Mouse (Mus musculus): ENCODE data around the gene Clstn2.

Gene Clstn2

DNA sequence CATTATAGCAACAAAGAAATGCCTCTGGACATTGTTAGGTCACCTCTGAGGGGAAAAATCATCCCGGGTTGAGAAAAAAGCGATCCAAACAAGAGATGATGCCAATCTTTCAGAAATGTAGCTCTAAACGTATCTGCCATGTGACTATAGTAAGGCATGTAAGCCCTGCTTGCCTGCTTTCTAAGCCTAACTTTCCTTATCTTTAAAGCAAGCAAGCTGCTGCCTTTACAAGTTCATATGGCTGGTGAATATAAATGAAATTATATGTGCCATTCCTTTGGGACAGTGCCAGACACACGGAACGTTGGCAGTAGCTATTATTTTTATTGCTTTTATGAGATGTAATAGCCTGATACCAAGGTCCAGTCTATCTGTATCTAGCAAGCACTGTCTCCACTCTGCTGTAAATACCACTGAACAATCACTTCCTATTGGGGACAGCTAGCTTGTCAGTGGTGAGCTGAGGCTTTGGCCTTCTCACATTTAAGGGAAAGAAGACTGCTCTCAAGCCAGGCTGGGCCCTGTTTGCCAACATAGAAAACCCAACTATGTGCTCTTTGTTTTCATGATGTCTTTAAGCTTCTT, 252.9 kb downstream of the Clstn2 start:
- no peak overlapping the region for H3K4me3 ChIP-seq (replicated peaks; ENCODE audit: low read length)

DNA sequence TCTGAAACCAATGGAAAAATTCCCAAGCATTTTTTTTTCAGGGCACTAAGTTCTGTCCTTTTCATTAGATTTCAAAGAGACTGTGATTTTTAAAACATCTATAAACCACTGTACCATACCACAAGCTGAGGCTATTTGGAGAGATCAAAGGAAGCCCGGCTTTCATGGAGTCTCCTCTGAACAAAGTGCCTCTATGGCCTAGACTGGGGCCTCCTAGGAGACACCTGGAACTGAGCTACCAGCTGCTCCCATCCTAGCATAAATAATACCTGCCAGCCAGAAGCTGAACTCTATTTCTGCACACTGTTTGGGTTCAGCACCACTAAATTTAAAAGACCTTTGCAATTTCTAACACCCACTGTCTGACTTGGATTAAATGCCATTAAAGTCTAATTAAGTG, 257.2 kb downstream of the Clstn2 start:
- 0 out of 2 replicates have a peak, but pooled peaks cover 2% of the 10 kb centered on the region for H3K27me3 ChIP-seq (ENCODE audit: insufficient read depth, low read length)
- H3K4me3 ChIP-seq (replicated peaks; ENCODE audit: low read length), result no peak overlapping the region
- H3K4me1 ChIP-seq (replicated peaks; ENCODE audit: low read depth, low read length), result no peaks in the 10 kb centered on the region
- TF ChIP-seq CTCF (conservative IDR thresholded peaks at IDR 0.05; ENCODE audit: low read length) (no peak), POU5F1 (IDR thresholded peaks at IDR 0.05; ENCODE audit: borderline replicate concordance, low read length) (no peak), NANOG (IDR thresholded peaks at IDR 0.05; ENCODE audit: borderline replicate concordance, low read length) (no peak)
- H3K36me3 ChIP-seq (ENCODE audit: insufficient read depth, low read length), result no peaks in the 10 kb centered on the region
- no peaks in the 10 kb centered on the region for H3K9me3 ChIP-seq (ENCODE audit: low read length)

More for the DNA sequence above, 252.9 kb downstream of the Clstn2 start:
- TF ChIP-seq CTCF (conservative IDR thresholded peaks at IDR 0.05; ENCODE audit: low read length), result no peak
- no peak for TF ChIP-seq POU5F1 (IDR thresholded peaks at IDR 0.05; ENCODE audit: borderline replicate concordance, low read length)
- TF ChIP-seq NANOG (IDR thresholded peaks at IDR 0.05; ENCODE audit: borderline replicate concordance, low read length), result no peak
- Histone ChIP-seq H3K4me1 (replicated peaks; ENCODE audit: low read depth, low read length) (no peaks in the 10 kb centered on the region), H3K9me3 (ENCODE audit: low read length) (no peaks in the 10 kb centered on the region), H3K36me3 (ENCODE audit: insufficient read depth, low read length) (no peaks in the 10 kb centered on the region), H3K27me3 (ENCODE audit: insufficient read depth, low read length) (no peaks in the 10 kb centered on the region)

DNA sequence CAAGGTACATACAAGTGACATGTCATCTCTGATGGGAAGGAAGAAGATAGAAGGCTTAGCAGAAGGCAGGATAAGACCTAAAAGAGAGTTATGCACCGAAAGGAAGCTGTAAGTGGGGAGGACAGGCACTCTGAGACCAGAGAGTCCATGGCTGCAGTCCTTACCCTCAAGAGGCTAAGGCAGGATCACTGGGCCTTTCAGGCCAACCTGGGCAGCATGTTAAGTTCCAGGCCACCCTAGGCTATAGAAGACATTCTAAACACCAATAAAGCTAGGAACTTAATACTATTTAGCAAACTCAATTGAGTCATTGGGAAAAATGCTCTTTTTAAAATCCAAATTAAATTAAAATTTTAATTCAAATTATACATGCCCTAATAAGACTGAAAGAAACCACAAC, 258.0 kb downstream of the Clstn2 start:
- Histone ChIP-seq H3K27me3 (ENCODE audit: insufficient read depth, low read length) (peaks cover 2% of the 10 kb centered on the region; the same call in 1 of the 2 replicates), H3K9me3 (ENCODE audit: low read length) (no peaks in the 10 kb centered on the region), H3K4me3 (replicated peaks; ENCODE audit: low read length) (no peak overlapping the region), H3K4me1 (replicated peaks; ENCODE audit: low read depth, low read length) (no peaks in the 10 kb centered on the region), H3K36me3 (ENCODE audit: insufficient read depth, low read length) (no peaks in the 10 kb centered on the region)
- no peak for TF ChIP-seq POU5F1 (IDR thresholded peaks at IDR 0.05; ENCODE audit: borderline replicate concordance, low read length)

DNA sequence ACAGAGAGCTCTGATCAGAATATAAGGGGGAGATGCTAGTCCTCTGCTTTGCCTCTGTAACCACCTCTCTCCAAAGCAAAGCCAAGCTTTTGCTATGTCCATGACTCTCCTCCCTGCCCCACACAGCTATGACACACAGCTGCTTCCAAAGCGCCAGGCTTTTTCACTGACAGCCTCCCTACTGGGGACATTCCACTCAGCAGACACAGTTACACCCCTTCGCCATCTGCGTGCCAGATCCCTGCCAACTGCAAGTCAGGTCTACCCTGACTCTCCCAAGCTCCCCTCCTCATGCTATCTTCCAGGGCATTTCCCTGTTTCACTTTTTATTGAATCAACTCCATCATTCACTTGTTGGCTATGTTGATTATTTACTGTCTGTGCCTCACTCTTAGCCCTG, 259.1 kb downstream of the Clstn2 start:
- H3K4me3 ChIP-seq (replicated peaks; ENCODE audit: low read length), result no peak overlapping the region
- no peaks in the 10 kb centered on the region for H3K36me3 ChIP-seq (ENCODE audit: insufficient read depth, low read length)
- no peaks in the 10 kb centered on the region for H3K9me3 ChIP-seq (ENCODE audit: low read length)
- no peaks in the 10 kb centered on the region for H3K4me1 ChIP-seq (replicated peaks; ENCODE audit: low read depth, low read length)
- peaks cover 2% of the 10 kb centered on the region; the same call in 1 of the 2 replicates for H3K27me3 ChIP-seq (ENCODE audit: insufficient read depth, low read length)
- TF ChIP-seq CTCF (conservative IDR thresholded peaks at IDR 0.05; ENCODE audit: low read length) (no peak), NANOG (IDR thresholded peaks at IDR 0.05; ENCODE audit: borderline replicate concordance, low read length) (no peak), POU5F1 (IDR thresholded peaks at IDR 0.05; ENCODE audit: borderline replicate concordance, low read length) (no peak)

DNA sequence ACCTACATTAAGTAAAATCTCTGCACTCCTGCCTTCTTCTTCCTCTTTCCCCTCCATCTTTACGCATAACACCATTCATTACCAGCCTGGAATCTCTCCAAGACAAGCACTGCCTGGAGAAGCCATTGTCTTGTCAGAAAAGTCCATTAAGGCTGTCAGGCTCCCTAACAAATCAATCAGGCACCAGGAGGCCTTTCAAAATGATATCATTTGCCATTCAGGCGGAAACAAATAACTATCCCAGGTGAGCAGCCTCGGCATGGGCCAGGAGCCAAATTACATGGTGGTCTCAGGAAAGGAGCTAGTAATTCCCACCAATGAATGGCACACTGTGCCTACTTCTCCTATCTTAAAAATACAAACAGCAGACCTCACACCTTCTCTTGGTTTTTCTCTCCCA, 260.6 kb downstream of the Clstn2 start:
- Histone ChIP-seq H3K36me3 (ENCODE audit: insufficient read depth, low read length) (no peaks in the 10 kb centered on the region), H3K4me3 (replicated peaks; ENCODE audit: low read length) (no peak overlapping the region), H3K9me3 (ENCODE audit: low read length) (no peaks in the 10 kb centered on the region), H3K27me3 (ENCODE audit: insufficient read depth, low read length) (peaks cover 2% of the 10 kb centered on the region; the same call in 1 of the 2 replicates), H3K4me1 (replicated peaks; ENCODE audit: low read depth, low read length) (no peaks in the 10 kb centered on the region)
- TF ChIP-seq CTCF (conservative IDR thresholded peaks at IDR 0.05; ENCODE audit: low read length), result no peak
- TF ChIP-seq NANOG (IDR thresholded peaks at IDR 0.05; ENCODE audit: borderline replicate concordance, low read length), result no peak
- TF ChIP-seq POU5F1 (IDR thresholded peaks at IDR 0.05; ENCODE audit: borderline replicate concordance, low read length), result no peak

DNA sequence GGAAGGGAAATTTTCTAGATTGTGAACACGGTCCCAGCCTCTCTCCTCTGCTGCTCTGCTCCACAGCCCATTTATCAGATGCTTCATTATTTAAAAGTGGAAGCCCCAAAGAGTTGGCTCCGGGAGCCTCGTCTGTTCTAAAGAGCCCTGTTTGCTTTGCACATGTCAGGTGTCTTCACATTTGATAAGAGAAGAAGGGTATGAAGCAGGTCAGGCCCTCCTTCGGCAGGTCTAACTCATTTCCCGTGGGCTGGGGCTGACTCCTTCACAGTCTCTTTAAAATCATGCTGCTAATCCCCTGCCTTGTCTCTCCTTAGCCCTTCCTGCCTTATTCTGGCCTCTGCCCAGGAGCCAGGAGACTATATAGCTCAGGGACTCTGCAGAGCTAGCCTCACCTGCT, 263.6 kb downstream of the Clstn2 start:
- no peak overlapping the region for H3K4me3 ChIP-seq (replicated peaks; ENCODE audit: low read length)
- H3K4me1 ChIP-seq (replicated peaks; ENCODE audit: low read depth, low read length), result no peaks in the 10 kb centered on the region
- no peak for TF ChIP-seq CTCF (conservative IDR thresholded peaks at IDR 0.05; ENCODE audit: low read length)
- TF ChIP-seq POU5F1 (IDR thresholded peaks at IDR 0.05; ENCODE audit: borderline replicate concordance, low read length), result no peak
- no peak for TF ChIP-seq NANOG (IDR thresholded peaks at IDR 0.05; ENCODE audit: borderline replicate concordance, low read length)
- H3K9me3 ChIP-seq (ENCODE audit: low read length), result no peaks in the 10 kb centered on the region
- H3K36me3 ChIP-seq (ENCODE audit: insufficient read depth, low read length), result no peaks in the 10 kb centered on the region
- H3K27me3 ChIP-seq (ENCODE audit: insufficient read depth, low read length), result peaks cover 2% of the 10 kb centered on the region; the same call in 1 of the 2 replicates

DNA sequence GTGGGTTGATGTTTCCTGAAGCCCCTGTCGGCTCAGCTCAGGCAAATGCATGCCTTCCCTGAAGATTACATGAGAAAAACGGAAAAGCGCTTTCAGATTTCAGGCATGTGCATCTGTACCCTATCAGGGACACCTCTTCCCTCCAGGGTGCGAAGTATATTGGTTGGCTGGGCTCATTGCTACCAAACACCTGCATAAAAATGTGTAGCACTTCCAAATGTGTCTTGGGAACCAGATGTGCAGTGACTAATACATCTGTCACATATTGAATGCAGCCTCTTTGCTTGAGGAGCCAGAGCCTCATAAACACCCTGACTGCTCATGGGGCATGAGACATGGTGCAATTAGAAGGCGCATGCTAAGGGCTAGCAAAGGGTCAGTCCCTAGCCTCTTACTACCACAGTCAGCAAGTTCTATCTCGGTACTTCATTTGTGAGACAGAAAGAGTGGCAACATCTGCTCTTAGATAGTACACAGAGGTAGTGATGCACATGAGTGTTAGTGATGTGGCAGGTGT, 267.7 kb downstream of the Clstn2 start:
- no peak for TF ChIP-seq POU5F1 (IDR thresholded peaks at IDR 0.05; ENCODE audit: borderline replicate concordance, low read length)
- no peak for TF ChIP-seq NANOG (IDR thresholded peaks at IDR 0.05; ENCODE audit: borderline replicate concordance, low read length)
- TF ChIP-seq CTCF (conservative IDR thresholded peaks at IDR 0.05; ENCODE audit: low read length), result no peak

DNA sequence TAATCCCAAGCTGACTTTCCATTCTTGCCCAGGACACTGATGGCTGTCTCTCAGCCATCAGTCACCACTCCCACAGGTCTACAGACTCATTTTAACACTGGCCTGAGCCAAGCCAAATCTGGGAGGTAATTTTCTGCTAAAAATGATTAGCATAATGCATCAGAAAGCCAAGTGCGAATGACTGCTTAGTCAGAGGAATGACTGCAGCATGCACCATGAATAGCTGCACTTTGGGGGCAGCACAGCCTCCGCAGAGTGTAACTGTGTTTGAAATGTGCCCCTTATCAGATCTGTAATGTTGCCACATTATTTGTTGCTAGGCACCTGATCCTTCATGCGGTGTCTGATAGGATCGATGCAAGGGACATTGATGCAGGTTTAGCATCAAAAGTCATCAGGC, 269.9 kb downstream of the Clstn2 start:
- Histone ChIP-seq H3K9me3 (ENCODE audit: low read length) (no peaks in the 10 kb centered on the region), H3K4me1 (replicated peaks; ENCODE audit: low read depth, low read length) (0 out of 2 replicates have a peak, but pooled peaks cover 2% of the 10 kb centered on the region), H3K4me3 (replicated peaks; ENCODE audit: low read length) (no peak overlapping the region), H3K27me3 (ENCODE audit: insufficient read depth, low read length) (peaks cover 3% of the 10 kb centered on the region; the same call in 1 of the 2 replicates), H3K36me3 (ENCODE audit: insufficient read depth, low read length) (no peaks in the 10 kb centered on the region)
- TF ChIP-seq NANOG (IDR thresholded peaks at IDR 0.05; ENCODE audit: borderline replicate concordance, low read length) (no peak), CTCF (conservative IDR thresholded peaks at IDR 0.05; ENCODE audit: low read length) (no peak), POU5F1 (IDR thresholded peaks at IDR 0.05; ENCODE audit: borderline replicate concordance, low read length) (no peak)

More for the DNA sequence above, 267.7 kb downstream of the Clstn2 start:
- Histone ChIP-seq H3K4me1 (replicated peaks; ENCODE audit: low read depth, low read length) (no peaks in the 10 kb centered on the region), H3K27me3 (ENCODE audit: insufficient read depth, low read length) (no peaks in the 10 kb centered on the region; the same call in 1 of the 2 replicates), H3K36me3 (ENCODE audit: insufficient read depth, low read length) (no peaks in the 10 kb centered on the region), H3K4me3 (replicated peaks; ENCODE audit: low read length) (no peak overlapping the region), H3K9me3 (ENCODE audit: low read length) (no peaks in the 10 kb centered on the region)

Measured in E14TG2a.4 (cell line).